Mouse (Mus musculus) heart, postnatal 4 days (tissue): ENCODE results near the gene Wdr20rt. TPM values are rescaled to one million over a fixed set of nuclear protein-coding genes. Genes with fewer than 3 reads are reported as not detected.
A peak's percentile ranks its signal among the peaks of the same experiment; 100 is the strongest.
"Not testable (repeated sequence)": the region's sequence is repeated elsewhere in the genome, so short reads cannot be mapped to it uniquely, and the experiment has no call there.

Experiments used
- DNase-seq: peaks from one replicate; pipeline ENCODE4 v3.0.0; 2021
- total RNA-seq, 2 experiments: library from RNA; stranded (reverse); gene quantifications; 2 replicates each; pipeline ENCODE4 v1.2.3; 2021

The Wdr20rt gene
- not detected for total RNA-seq

- DNase-seq = no peak
These were observed at the start of gene Wdr20rt for GRCm38 (mm10) chr12:65225467-65225945. Wdr20rt (plus strand) TSS chr12:65225517.

GRCm38 (mm10) chr12:65187365-65187764 lies 38.0 kb upstream of the Wdr20rt start:
- DNase-seq = no peak

- no peak for DNase-seq
These were observed 36.1 kb upstream of the Wdr20rt start for GRCm38 (mm10) chr12:65189213-65189612.

GRCm38 (mm10) chr12:65194003-65194530 lies 31.2 kb upstream of the Wdr20rt start:
- DNase-seq = no peak

- DNase-seq = no peak
These were observed 23.5 kb upstream of the Wdr20rt start for GRCm38 (mm10) chr12:65201812-65202211.

- no peak for DNase-seq
These were observed 18.9 kb upstream of the Wdr20rt start for GRCm38 (mm10) chr12:65206431-65206830.

GRCm38 (mm10) chr12:65216404-65216840 lies 8.9 kb upstream of the Wdr20rt start:
- no peak for DNase-seq

- no peak for DNase-seq
These were observed 3.3 kb downstream of the Wdr20rt start for GRCm38 (mm10) chr12:65228628-65229027.

- DNase-seq = no peak
These were observed 3.7 kb downstream of the Wdr20rt start for GRCm38 (mm10) chr12:65229041-65229440.

- DNase-seq = not testable (repeated sequence)
These were observed 7.5 kb downstream of the Wdr20rt start for GRCm38 (mm10) chr12:65232801-65233200.

- no peak for DNase-seq
These were observed 24.9 kb downstream of the Wdr20rt start for GRCm38 (mm10) chr12:65250116-65250738.

- DNase-seq = no peak
These were observed 31.6 kb downstream of the Wdr20rt start for GRCm38 (mm10) chr12:65256887-65257286.

GRCm38 (mm10) chr12:65258212-65259138 lies 33.2 kb downstream of the Wdr20rt start:
- peak; percentile 26 for DNase-seq

GRCm38 (mm10) chr12:65259139-65260111 lies 34.1 kb downstream of the Wdr20rt start:
- DNase-seq = no peak

GRCm38 (mm10) chr12:65268311-65268984 lies 43.1 kb downstream of the Wdr20rt start:
- DNase-seq = no peak

- no peak for DNase-seq
These were observed 44.1 kb downstream of the Wdr20rt start for GRCm38 (mm10) chr12:65269406-65269805.

- DNase-seq = no peak
These were observed 48.5 kb downstream of the Wdr20rt start for GRCm38 (mm10) chr12:65273807-65274206.
